Mouse (Mus musculus) midbrain, embryonic 10.5 days (tissue): ENCODE results near the gene Sox15. TPM values are rescaled to one million over a fixed set of nuclear protein-coding genes. Genes with fewer than 3 reads are reported as not detected.

Source experiments
- DNase-seq: peaks from one replicate; pipeline ENCODE4 v3.0.0-alpha.2; 2017; ENCODE audit warnings: low spot score
- H3K27ac ChIP-seq: fragments of 300-500 bp; sonication (generic); replicated peaks from 2 replicates; pipeline ENCODE4 v1.5.1; 2016; ENCODE audit warnings: mild to moderate bottlenecking
- H3K27me3 ChIP-seq: fragments of 300-500 bp; sonication (generic); 2 replicates; pipeline ENCODE4 v1.6.1; 2016; ENCODE audit warnings: low read depth, mild to moderate bottlenecking; ENCODE audit not compliant: poor library complexity, severe bottlenecking
- H3K36me3 ChIP-seq: fragments of 300-500 bp; sonication (generic); 2 replicates; pipeline ENCODE4 v1.6.1; 2016; ENCODE audit warnings: mild to moderate bottlenecking, moderate library complexity
- H3K4me1 ChIP-seq: fragments of 300-500 bp; sonication (generic); 2 replicates; pipeline ENCODE4 v1.6.1; 2016
- H3K4me3 ChIP-seq: fragments of 300-500 bp; sonication (generic); 2 replicates; pipeline ENCODE4 v1.5.1; 2016; ENCODE audit warnings: mild to moderate bottlenecking, moderate library complexity
- H3K9me3 ChIP-seq: fragments of 300-500 bp; sonication (generic); replicated peaks from 2 replicates; pipeline ENCODE4 v1.6.1; 2016; ENCODE audit warnings: mild to moderate bottlenecking
- WGBS: fragments of 180-500 bp; shearing (Covaris S2); methylation state at CpG from one replicate; pipeline ENCODE4 v1.1.7; 2016; 5-methylcytosine and 5-hydroxymethylcytosine counted together
- polyA plus RNA-seq: library from polyadenylated mRNA; unstranded; fragments of >200 nt; fragmentation: Nextera tagmentation; extraction: Ambion mirVana; gene quantifications from 2 replicates; pipeline ENCODE4 v1.2.1, GENCODE M21; 2016

Sox15 gene
- polyA plus RNA-seq, 1 experiment from 2014 or later, result not detected

DNA sequence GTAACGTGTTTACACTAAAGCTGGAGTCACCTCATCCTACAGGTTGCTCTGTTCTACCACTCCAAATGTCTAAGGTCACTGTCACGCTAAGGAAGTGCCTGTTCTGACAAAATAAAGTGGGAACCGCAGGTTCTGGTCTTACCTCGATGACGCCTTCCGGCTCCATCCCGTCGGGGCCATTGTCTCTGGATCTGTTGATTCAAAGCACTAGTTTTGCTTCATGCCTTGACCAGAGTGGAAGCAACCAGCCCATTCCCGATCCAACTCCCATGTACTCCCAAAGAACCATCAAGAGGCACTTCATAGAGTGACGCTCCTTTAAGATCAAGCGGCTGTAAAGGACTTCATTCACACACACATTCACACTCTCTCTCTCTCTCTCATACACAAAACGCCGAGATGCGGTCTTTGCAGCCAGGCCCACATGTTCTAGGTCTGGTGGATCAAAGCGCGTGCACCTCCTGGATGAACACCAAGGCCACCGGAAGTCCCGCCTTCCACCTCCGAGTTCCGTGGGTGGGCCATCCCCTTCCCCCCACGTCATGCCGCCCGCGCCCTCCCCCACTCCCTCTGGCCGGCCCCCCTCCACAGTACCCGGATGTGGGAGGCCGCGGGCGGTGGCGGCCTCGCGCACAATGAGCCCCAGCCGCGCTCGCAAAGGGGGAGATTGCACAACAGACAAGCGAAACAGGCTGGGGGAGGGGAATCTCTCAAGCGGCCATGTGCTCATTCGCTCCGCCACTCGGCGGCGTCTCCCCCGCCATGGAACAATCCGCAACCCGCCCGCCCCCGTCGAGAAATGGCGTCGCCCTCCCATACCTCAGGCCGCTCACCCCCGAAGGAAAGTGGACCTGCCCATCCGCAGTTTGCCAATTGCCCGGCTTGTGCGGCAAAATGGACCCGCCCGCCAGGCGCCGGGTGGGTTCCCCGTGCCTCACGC, 15.9 kb downstream of the Sox15 start:
- Histone ChIP-seq H3K4me3 (peak overlapping the region; percentile 91), H3K27me3 (no peaks in the 10 kb centered on the region), H3K36me3 (peaks cover 87% of the 10 kb centered on the region), H3K27ac (peak overlapping the region; percentile 96), H3K9me3 (no peaks in the 10 kb centered on the region), H3K4me1 (peaks cover 31% of the 10 kb centered on the region)
- DNase-seq, result peak; percentile 95
- under 1% methylated on average over 61 of the region's 61 CpGs for WGBS

DNA sequence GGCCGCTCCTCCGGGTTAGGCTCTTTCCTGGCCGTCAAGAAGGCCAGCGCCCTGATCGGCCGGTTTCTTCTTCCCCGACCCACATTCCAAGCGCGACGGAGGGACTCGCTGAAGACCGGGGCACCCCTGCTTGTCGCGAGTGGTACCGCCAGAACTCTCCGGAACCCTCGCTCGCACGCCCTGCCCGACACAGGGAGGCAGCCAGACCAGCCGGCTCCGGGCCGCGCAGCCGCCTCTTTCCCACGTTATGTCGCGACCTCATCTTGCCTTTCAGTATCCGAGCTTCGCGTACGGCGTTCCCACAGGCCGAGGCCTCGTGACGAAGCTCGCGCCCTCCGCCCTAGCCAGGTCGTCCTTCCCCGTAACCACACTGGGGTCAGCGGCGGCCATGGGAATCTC, 16.6 kb downstream of the Sox15 start:
- H3K36me3 ChIP-seq, result peaks cover 87% of the 10 kb centered on the region
- peaks cover 31% of the 10 kb centered on the region for H3K4me1 ChIP-seq
- H3K9me3 ChIP-seq, result no peaks in the 10 kb centered on the region
- no peaks in the 10 kb centered on the region for H3K27me3 ChIP-seq
- DNase-seq, result no peak
- WGBS, result under 1% methylated on average over 43 of the region's 43 CpGs
- H3K4me3 ChIP-seq, result peak overlapping the region; percentile 91
- peak overlapping the region; percentile 96 for H3K27ac ChIP-seq

- Histone ChIP-seq H3K9me3 (no peaks in the 10 kb centered on the region), H3K27ac (peak within 1 kb of the TSS; percentile 96), H3K36me3 (peaks cover 88% of the 10 kb centered on the region), H3K27me3 (no peaks in the 10 kb centered on the region), H3K4me3 (peak within 1 kb of the TSS; percentile 91), H3K4me1 (peaks cover 31% of the 10 kb centered on the region)
- WGBS, result under 1% methylated on average over 36 of the region's 36 CpGs
- DNase-seq, result peak; percentile 100
Observed at GRCm38 (mm10) chr11:69672211-69672706, 17.1 kb downstream of the Sox15 start, which contains the start of gene Eif4a1. Gene Eif4a1, minus strand, starts transcription at chr11:69672423.

GRCm38 (mm10) chr11:69679144-69679543, 24.0 kb downstream of the Sox15 start:
- WGBS, result 100% methylated on average over 2 of the region's 2 CpGs
- Histone ChIP-seq H3K9me3 (no peaks in the 10 kb centered on the region), H3K27ac (no peak overlapping the region), H3K27me3 (peaks cover 2% of the 10 kb centered on the region; the same call in 1 of the 2 replicates), H3K4me3 (0 out of 2 replicates have a peak overlapping the region, but pooled peaks have one; percentile 16), H3K36me3 (peaks cover 64% of the 10 kb centered on the region), H3K4me1 (peaks cover 35% of the 10 kb centered on the region)
- no peak for DNase-seq

DNA sequence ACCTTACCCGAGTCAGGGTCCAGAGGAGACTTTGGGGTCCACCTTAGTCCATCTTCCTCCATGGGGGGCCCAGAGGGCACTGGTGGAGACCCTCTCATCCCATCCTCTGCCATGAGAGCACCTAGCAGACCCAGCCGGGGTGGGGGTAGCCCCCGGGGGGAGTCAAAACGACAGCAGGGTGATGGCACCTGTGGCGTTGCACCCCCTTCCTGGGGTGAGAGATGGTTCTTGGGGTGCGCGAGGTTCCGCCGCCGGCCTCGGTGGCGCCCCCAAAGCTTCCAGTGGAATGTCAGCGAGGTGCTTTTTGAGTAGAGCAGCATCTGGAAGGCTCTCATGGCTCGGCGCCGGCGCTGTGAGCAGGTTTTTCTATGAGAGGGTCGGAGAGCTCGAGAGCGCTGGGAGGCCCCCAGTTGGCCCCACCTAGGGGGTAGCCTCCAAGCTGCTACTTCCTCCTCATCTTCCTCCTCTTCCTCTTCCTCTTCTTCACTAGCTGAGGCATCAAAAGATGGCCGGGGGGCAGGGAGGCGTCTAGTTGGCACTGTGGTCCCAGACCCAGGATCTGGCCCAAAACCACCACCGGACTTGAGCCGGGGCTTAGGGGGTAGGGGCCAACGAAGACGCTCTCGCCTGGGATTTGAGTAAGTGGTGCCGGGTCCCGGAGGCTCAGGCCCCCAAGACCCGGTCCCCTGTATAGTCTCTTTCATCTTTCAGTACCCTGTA, 25.2 kb downstream of the Sox15 start:
- no peaks in the 10 kb centered on the region for H3K9me3 ChIP-seq
- H3K27ac ChIP-seq, result peak overlapping the region; percentile 92; the same call in 1 of the 2 replicates
- peaks cover 52% of the 10 kb centered on the region for H3K36me3 ChIP-seq
- DNase-seq, result no peak
- H3K27me3 ChIP-seq, result peaks cover 14% of the 10 kb centered on the region; the same call in 1 of the 2 replicates
- 90% methylated on average over 30 of the region's 30 CpGs for WGBS
- peak overlapping the region; percentile 73 for H3K4me3 ChIP-seq
- peaks cover 41% of the 10 kb centered on the region for H3K4me1 ChIP-seq

DNA sequence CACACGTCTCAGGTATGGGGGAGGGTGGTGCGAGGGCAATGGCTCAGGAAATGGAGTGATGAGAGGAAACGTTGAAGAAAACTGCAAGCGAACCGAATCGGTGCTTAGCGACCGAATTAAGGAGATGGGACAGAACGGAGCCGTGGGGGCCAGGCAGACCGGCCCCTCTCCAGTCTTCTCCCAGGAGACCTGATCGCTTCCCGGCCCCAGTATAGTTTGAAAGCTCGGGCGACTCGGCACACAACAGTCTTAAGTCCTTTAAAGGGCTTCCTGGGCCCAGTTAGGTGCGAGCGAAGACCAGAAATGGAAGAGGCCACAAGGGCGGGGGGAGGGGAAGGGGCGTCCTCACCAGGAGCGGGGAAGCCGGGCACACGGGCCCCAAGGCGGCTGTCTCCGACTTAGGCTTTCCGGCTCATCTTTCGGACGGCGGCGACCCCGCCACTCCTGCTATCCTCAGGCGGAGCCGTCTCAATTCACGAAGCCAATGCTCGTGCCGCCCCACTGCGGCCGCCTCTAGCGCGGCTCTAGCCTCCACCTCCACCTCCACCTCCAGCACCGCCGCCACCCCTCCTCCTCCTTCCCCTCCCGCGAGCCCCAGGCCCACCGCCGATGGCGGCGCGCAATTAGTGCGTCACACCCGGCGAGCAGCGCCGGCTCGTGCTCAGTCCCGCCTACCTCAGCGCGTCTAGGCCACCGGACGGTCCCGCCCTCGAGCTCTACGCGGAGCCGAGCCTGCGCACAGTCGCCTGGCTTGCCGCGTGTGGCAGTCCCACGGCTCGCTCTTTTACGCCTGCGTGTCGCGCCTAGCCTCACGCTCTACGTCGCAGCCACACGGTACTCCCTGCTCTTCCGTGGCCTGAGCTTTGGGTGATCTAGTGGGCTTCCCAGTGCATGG, 26.4 kb downstream of the Sox15 start, which contains the start of gene Senp3:
Senp3 (minus strand) TSS at position 771 of the 895 bp plus-strand sequence.
- Histone ChIP-seq H3K9me3 (no peaks in the 10 kb centered on the region), H3K36me3 (peaks cover 40% of the 10 kb centered on the region), H3K27me3 (peaks cover 18% of the 10 kb centered on the region; the same call in 1 of the 2 replicates), H3K4me3 (peak within 1 kb of the TSS; percentile 73), H3K4me1 (peaks cover 53% of the 10 kb centered on the region), H3K27ac (peak within 1 kb of the TSS; percentile 92)
- WGBS, result under 1% methylated on average over 74 of the region's 80 CpGs
- DNase-seq, result peak; percentile 98

DNA sequence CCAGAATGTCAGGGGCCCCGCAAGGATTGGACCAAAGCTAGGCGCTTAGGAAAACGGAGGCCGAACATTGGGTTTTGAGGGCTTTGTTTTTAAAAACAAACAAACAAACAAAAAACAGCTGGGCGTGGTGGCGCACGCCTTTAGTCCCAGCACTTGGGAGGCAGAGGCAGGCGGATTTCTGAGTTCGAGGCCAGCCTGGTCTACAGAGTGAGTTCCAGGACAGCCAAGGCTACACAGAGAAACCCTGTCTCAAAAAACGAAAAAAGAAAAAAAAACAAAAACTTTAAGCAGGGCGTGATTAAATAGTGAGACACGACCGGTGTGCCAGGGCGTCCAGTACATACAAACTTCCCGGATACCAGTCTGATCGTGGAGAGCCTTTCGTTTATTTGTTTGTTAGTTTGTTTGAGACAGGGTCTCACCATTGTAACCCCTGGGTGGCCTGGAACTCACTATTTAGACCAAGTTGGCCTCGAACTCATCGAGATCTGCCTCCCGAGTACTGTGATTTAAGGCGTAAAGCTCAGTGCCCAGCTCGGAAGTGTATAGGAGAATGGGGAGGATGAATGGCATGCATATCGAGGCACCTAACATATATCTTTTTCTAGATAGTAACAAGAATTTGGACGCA, 27.2 kb downstream of the Sox15 start:
- H3K4me3 ChIP-seq, result peak overlapping the region; percentile 73
- H3K36me3 ChIP-seq, result peaks cover 32% of the 10 kb centered on the region
- 30% methylated on average over 24 of the region's 24 CpGs for WGBS
- H3K27me3 ChIP-seq, result peaks cover 25% of the 10 kb centered on the region
- peaks cover 59% of the 10 kb centered on the region for H3K4me1 ChIP-seq
- H3K9me3 ChIP-seq, result no peaks in the 10 kb centered on the region
- no peak for DNase-seq
- peak overlapping the region; percentile 92 for H3K27ac ChIP-seq

GRCm38 (mm10) chr11:69682840-69683533, 27.9 kb downstream of the Sox15 start:
- peak overlapping the region; percentile 73 for H3K4me3 ChIP-seq
- no peaks in the 10 kb centered on the region for H3K9me3 ChIP-seq
- peaks cover 59% of the 10 kb centered on the region for H3K4me1 ChIP-seq
- DNase-seq, result peak; percentile 89
- H3K36me3 ChIP-seq, result peaks cover 26% of the 10 kb centered on the region
- peak overlapping the region; percentile 81 for H3K27ac ChIP-seq
- H3K27me3 ChIP-seq, result peaks cover 25% of the 10 kb centered on the region
- 30% methylated on average over 12 of the region's 12 CpGs for WGBS

GRCm38 (mm10) chr11:69683576-69683975, 28.5 kb downstream of the Sox15 start:
- no peak for DNase-seq
- Histone ChIP-seq H3K4me3 (no peak overlapping the region), H3K36me3 (peaks cover 20% of the 10 kb centered on the region), H3K27ac (peak overlapping the region; percentile 81), H3K4me1 (peaks cover 59% of the 10 kb centered on the region), H3K9me3 (no peaks in the 10 kb centered on the region), H3K27me3 (peaks cover 25% of the 10 kb centered on the region)
- 80% methylated on average over 7 of the region's 7 CpGs for WGBS

DNA sequence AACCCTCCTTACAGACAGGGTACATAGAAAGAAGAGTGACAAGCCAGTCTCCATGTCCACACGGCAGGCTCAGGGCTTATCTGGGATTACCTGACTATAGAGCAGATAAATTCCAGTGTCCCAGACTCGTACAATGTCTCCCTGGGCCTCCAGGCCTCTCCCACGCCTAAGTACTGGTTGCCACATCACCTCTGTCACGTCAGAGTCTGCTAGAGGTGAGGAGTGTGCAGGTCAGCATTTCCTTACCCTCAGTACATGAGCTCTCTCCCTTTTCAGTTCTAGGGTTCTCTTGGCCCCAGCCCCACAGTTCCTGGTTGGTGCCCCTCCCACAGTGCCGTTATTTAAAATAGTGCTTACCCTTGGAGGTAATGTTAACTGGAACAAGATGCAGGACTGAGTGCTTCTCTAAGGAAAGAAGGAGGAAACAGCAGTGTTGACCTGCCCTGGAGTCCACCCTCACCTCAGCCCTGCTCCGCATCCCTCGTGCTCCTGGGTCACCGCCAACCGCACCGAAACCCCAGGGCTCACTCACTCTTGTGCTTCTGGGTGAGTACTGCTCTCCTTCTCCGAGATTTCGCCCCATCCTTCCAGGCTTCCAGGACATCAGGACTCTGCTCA, 29.1 kb downstream of the Sox15 start:
- Histone ChIP-seq H3K4me1 (peaks cover 59% of the 10 kb centered on the region), H3K9me3 (no peaks in the 10 kb centered on the region), H3K27me3 (peaks cover 25% of the 10 kb centered on the region), H3K4me3 (no peak overlapping the region), H3K27ac (0 out of 2 replicates have a peak overlapping the region, but pooled peaks have one; percentile 81), H3K36me3 (peaks cover 13% of the 10 kb centered on the region)
- no peak for DNase-seq
- WGBS, result 80% methylated on average over 12 of the region's 12 CpGs
